Mouse (Mus musculus): ENCODE measurements at regions not wholly inside any gene's neighbourhood (a gene's known extent, or its start where the extent isn't known, plus 50 kb on each side); places are given as distances from the start of the nearest gene placed in this dataset.

GRCm38 (mm10) chr17:6850513-6850912 is 67.9 kb upstream of the Ezr start:
- no peak for TF ChIP-seq CTCF (IDR thresholded peaks at IDR 0.05; ENCODE audit: borderline replicate concordance, control insufficient read depth, extremely low read depth, insufficient read depth, low read length, poor library complexity)
- TF ChIP-seq POLR2A (IDR thresholded peaks at IDR 0.05; ENCODE audit: control insufficient read depth, extremely low read depth, insufficient read depth, low read length, poor library complexity): no peak
